Mouse (Mus musculus) T-cell, adult 2 months (primary cell): ENCODE results near the gene Cpne7.

Experiments used
- DNase-seq: peaks from one replicate; pipeline ENCODE4 v3.0.0; 2022; ENCODE audit warnings: low spot score

The Cpne7 gene

DNA sequence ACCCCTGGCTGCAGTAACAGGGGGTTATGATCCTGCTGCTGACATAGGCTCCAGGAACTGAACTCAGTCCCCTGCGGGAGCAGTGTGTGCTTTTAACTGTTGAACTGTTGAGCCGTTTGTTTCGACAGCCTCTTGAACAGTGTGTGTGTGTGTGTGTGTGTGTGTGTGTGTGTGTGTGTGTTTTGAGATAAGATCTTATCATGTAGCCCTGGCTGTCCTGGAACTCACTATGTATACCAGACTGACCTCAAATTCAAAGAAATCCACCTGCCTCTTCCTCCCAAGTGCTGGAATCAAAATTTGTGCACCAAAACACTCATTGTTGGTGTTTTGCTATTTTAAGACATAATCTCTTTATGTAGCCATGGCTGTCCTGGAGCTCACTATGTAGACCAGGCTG is 2.5 kb upstream of the Cpne7 start:
- DNase-seq, result no peak

DNA sequence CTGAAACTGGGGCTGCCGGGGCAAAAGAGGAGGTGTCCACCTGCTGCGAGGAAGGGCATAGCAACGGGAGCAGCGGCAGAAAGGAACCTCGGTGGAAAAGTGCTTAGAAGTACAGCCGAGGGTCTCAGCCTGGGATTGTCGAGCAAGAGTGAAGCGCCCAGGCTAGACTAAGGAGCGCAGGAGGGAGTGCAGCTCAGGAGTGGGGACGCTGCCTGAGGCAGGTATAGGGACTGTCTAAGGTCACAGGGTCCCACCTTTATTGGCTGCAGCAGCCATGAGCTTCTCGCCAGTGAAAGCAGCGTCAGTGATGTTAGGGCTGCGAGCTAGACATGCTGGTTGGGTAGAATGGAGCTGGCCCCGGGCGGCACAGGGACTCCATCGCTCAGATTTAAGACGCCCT is 570 bp downstream of the Cpne7 start:
- DNase-seq, result no peak

DNA sequence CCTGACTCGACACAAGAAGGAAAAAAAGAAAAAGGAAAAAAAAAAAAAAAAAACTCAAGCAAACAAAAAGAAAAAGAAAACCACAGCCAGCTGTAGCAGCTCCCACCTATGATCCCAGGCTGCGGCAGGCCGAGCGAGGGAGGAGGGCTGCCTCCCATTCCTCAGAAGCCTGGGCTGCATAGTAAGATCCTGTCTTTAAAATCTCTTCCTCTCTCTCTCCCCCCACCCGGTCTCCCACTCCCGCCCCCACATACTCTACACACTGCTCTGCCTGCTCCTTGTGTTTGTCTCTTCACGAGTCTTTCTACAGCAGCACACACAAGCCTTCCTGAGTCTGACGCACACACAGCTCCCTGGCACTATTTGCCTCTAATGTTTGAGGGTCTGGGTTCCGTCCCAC is 4.9 kb downstream of the Cpne7 start:
- DNase-seq, result no peak

DNA sequence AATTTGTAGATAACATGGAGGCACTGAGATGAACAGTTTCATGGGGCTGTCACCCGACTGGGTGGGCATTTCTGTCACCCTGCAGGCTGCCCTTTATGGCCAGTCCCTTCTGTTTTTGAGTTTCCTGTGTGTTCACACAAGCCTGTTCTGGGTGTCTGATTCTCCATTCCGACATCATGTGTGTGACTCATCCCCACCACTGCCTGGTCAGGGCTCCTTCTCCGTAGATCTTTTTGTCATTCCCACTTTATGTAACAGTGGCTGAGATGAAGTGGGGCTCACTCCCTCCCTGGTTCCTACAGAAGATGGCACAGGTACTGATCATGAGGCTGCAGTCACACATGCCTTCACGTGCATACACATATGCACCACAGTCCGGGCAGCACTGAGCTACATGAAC is 5.5 kb downstream of the Cpne7 start:
- no peak for DNase-seq

DNA sequence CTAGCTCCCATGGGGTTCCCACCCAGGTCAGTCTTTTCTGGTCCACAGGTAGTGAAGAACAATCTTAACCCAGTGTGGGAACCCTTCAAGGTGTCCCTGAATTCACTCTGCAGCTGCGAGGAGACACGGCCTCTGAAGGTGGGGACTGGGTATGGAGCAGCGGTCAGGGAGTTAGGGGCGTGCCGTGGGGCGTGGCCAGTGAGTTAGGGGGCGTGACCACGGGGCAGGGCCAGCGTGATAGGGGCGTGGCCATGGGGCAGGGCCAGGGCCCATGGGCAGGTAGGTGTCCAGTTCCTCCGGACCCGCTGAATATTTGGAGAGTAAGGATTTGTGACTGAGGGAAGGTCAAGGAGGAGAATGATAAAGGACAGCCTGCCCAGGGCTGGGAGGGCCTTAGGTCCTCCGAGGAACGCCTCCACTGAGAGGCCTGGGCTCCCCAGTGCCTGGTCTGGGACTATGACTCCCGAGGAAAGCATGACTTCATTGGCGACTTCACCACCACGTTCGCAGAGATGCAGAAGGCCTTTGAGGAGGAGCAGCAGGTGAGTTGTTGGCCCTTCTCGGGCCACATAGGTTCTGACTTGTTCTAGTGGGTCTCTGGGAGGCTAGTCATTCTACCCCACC is 9.1 kb downstream of the Cpne7 start:
- DNase-seq, result no peak

DNA sequence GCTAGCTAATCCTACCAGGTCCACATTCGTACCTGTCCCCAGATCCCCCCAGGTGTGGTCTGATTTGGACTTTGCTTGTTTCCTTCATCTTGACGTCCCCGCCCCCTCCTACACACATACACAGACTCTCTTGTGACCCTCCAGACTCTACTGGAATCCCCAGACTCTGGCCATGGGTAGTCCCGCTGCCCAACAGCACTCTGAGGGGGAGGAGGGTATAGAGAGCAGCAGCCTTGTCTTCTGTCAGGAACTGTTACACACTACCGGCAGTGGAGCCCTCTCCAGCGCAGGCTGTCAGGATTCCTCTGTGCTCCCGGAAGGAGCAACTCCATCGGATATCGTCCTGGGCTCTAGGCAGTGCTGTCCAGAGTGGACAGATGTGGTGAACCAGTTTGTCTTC is 13.9 kb downstream of the Cpne7 start:
- DNase-seq, result no peak

DNA sequence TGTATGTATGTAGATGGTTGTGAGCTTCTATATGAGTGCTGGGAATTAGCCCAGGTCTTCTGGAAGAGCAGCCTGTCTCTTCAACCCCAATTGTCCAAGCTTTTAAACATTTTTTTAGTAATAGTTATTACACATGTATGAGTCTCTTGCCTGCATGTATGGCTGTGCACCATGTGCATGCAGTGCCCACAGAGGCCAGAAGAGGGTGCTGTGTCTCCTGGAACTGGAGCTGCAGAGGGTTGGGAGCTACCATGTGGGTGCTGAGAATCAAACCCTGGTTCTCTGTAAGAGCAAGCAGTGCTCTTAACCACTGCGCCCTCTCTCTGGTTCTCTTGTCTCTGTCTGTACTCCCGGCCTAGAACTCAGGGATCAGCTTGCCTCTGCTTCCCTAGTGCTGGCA is 15.8 kb downstream of the Cpne7 start:
- no peak for DNase-seq

DNA sequence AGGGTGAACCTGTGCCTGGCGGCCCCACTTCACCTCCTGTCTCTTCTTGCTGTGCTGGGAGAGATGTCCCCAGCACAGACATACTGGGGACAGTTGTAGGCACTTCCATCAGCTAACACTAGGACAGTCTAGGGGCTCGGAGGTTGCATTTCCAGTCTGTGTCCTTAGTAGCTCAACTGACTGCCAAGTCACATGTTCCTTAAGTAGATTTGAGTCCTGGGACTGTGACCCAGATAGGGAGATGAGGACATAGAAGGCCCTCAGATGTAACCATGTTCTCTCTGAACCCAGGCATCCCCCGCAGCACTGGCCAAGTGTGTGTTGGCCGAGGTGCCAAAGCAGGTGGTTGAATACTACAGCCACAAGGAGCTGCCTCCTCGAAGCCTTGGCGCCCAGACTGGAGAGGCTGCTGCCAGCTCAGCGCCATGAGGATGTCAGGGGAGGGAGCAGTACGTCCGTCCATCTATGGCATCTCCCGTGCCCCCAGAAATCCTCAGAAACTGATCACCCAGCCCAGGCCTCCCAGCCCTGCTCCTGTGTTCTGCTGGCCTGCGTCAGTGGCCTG is 17.1 kb downstream of the Cpne7 start:
- DNase-seq, result no peak

DNA sequence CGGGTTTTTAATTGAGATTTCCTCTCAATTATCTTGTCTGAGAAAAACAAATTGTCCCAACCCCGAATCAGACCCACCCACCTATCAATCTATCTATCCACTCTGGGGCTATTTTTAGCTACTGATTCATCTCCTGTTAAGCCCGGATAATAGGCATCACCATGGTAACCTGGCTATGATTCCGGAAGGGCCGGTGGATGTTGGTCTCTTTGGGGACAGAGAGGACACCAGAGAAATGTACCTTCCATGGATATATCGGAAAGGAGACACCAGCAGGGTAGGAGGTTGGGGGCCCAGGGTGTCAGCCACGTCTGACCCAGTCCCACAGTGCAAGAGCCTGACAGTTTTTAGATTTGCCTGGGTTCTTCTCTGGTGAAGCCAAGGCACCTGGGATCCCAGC is 18.2 kb downstream of the Cpne7 start:
- no peak for DNase-seq

DNA sequence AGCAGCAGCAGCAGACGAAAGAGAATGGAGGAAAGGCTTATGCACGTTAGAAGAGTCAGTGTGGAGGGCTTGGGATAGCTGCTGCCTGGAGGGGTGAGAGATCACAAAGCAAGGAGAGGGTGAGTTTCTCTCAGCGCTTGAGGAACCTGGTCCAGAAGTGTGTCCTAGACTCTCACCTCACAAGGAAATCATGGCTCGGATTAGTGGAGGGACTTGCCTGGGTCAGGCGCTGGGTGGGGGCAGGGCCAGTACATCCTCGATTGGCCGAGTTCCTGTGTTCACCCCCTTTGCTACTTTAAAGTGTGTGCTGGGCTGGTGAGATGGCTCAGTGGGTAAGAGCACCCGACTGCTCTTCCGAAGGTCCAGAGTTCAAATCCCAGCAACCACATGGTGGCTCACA is 18.6 kb downstream of the Cpne7 start:
- no peak for DNase-seq

DNA sequence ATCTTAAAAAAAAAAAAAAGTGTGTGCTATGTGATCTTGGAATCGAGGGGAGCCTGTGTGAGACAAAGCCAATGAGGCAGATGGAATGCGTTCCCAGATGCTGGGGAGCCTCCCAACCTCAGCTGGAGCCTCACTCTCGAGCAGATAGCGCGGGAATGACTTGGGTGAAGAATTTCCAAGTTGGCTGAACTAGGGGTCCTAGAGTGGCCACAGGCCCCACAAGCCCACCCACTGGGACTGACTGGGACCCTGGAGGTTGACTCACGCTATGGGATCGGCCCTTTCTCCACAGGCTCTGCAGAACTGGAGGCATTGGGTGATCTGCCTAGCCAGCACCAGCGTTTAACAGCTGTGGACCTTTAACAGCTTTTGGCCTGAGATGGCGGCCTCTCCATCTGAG is 19.1 kb downstream of the Cpne7 start:
- DNase-seq, result no peak

DNA sequence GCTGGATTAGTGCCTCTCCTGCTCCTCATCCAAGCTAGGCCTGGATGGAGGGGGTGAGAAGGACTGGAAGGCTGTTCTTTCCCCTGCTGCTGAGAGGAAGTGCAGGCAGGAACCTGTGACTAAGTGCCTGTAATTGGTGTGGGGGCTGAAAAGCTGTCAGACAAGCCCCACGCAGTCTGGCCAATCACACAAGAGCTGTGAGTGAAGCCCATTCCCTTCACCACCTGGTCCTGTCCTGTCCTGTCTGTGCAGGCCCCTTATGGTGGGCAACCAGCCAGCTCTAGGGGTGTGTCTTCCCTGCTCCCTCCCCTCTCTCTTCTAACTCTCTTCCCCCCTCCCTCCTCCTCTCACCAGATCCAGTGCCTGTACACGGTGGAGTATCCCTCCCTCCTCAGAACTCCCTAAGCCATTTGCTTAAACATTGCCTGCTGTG is 20.5 kb downstream of the Cpne7 start:
- DNase-seq, result no peak

DNA sequence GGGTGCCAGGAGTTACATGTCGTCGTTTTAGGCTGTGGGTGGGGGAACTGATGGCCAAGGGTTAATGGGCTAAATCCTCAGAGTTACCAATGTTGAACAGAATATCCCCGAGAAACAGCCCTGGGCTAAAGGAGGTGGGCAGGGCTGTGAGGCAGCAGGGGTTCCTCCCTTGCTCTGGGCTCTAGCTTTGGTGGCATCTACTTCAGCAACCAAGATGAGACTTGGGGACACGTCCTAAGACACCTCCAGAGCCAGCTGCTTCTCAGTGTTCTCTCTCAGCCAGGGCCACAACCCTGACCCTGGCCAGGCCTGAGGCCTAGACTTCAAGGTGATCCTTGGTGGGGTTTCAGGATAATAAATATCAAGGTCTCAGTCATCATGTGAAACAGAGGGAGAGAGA is 21.6 kb downstream of the Cpne7 start:
- DNase-seq, result no peak

DNA sequence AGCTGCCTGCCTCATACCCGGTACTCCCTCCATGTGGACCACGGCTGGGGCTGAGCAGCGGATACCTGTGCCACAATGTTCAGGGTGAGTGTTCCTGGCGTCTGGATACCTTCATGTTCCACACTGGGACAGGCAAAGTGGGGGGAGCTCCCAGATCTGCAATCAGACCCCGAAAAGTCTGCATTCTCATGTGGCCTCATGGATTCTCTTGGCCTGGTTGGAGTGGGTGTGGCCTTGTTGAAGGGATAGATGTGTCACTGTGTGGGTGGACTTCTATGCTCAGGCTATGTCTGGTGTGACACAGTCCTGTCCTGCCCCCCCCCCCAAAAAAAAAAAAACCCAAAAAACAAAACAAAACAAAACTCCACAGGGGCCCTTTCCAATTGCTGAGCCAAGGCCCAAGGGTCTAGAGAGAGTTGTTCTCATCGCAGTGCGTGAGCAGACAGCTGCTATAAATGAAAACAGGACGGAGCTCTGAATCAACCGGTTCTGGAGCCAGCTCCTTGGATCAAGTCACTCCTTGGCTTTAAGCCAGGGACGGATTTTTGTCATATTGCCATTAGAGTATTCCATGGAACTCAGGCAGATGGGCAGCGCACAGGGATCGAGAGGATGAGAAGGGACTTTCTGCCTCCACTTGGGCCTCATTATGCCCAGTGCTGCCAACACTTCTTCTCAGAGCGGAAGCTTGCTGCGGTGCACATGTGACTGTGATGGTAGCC is 24.7 kb downstream of the Cpne7 start:
- DNase-seq, result no peak

DNA sequence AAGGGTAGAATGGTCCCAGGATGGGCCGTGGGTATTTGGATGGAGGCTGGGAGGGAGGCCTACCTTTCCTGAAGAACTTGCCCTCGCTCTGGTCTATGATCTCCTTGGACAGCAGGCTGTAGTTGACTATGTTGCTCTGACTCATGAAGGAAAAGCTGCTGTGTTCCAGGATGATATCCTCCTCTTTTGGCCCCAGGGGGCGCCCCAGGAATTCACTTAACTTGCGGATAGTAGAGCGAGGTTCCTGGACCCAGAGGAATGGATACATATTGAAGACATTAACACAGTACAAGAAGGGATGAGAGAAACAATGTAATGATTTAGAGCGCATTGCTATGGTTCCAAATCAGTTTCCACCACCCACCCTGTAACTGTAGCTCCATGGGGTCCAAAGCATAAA is 28.1 kb downstream of the Cpne7 start:
- peak; percentile 28 for DNase-seq

DNA sequence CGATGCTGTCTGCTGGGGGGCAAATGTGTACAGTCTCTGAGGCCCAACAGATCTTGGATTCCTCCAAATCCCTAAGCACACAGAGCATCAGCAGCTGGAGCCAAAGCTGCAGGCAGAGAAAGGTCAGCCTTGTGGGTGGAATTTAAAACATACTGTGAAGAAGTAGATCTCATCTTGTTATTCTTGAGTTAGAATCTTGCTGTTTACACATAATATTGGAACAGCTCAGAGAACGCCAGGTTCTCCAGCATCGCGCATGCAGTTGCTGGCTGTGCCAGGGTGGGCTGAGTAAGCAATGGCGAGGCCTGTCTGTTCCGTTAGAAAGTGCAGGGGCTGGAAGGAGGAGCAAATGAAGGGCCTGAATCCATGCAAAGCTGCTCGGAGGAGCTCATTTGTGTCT is 29.2 kb downstream of the Cpne7 start:
- no peak for DNase-seq

DNA sequence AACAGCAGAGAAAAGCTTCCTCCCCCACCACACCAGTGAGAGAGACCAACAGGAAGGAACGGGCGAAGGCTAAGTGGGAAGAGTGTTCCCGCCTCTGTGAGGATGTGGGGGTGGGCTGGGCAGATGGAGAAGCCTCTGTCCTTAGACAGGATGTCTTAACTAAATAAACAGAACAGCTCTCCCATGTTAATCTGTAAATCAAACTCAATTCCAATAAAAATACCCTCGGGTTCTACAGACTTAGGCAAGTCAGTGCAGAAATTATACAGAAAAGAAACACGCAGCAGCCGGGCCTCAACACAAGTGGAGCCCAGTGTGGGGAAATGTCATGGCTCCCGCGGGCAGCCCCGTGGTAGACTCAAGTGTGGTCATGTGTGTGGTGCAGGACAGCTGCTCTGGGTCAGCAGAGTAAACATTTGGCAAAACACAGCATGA is 33.6 kb downstream of the Cpne7 start:
- no peak for DNase-seq

DNA sequence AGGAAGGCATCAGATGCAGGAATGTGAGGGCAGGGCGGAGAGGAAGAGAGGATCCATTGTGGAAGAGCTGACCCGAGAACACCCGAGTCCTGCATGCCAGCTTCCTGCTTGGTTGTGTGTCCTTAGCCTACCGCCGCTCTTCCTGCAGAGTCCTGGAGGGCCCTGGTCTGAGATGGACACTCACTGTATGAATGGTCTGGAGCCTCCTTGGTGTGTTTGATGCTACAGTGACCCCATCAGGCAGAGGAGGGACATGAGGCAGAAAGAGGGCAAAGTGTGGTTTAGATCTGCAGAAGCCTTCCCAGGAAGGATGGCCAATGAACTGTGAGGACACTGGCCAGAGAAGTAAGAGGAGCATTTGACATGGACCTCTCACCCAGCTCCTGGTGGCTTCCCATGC is 38.0 kb downstream of the Cpne7 start:
- no peak for DNase-seq

DNA sequence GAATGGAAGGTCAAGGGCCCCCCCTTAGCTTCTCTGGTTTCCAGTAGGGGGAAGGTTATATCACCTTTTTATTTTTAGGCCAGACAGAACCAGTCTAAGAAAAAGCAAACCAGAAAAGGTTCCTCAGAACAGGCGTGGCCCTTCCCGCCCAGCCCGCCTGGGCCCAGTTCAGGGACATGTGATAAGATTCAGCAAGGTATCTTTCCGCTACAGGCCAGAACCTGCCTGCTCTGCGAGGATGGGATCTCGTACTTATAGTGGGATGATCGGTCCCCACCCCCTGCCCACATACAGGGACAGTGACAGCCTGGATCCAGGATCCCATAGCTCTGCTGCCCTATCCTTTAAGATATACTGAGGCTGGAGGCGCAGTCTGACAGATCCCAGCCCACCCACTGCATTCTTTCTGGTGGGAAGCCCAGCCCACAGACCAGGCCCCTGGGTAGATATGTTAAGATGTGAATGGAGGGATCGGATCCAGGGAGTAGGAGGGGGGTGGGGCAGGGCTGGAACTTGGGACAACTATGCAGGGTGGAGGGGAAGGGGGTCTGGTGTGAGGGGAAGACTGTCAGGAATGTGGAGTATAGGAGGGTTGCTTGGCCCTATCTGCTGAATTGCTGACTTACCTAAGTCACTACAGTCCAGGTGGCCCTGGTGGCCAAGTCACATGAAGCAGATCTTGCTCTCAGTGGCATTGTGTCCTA is 39.0 kb downstream of the Cpne7 start:
- DNase-seq, result no peak

DNA sequence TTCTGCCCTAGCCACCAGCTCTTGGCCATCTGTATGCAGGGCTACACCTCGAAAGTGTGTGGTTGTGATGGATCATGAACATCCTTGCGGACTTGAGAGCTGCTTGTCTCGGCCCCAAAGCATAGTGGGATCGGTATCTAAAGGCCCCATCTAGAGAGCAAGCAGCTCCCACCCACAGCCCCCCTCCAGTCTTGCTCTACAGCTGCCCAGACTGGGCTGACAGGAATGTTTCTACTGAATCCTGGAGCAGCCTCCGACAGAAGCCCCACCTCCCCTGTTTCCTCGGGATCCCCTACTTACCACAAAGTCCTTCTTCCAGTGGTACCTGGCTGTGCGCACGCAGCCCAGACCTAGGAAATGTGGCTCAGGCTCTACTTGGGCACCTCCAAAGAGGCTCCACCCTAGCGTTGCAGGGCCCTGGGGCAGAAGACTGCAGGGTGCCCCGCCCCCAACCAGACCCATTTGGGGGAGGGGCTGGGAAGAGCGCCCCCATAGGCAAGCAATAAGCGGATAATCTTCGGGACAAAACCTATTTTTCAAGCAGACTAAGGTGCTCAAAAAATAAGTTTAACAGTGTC is 40.8 kb downstream of the Cpne7 start, which contains the start of gene Sult5a1:
Gene Sult5a1, minus strand, starts transcription at position 428 of the 578 bp plus-strand sequence.
- DNase-seq, result no peak

DNA sequence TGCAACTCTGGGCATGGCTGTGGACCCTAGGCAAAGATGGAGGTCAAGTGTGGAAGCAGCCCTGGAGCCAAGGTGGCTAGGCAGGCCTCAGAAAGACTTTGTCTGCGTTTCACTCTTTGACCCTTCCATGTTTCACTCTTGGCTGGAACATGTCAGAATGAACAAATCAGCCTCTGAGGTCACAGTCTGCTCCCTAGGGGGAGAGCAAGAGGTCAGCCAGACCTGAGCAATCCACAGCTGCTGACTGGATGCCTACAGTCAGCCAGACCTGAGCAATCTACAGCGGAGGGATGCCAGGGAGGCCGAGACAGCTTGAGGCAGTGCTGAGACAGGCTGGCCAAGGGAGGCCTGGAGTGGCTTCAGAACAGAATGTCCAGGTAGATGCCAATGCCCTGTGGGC is 64.2 kb downstream of the Cpne7 start:
- no peak for DNase-seq
